Comparison of ENCODE assay signal across 21 mouse cellular contexts in the genomic region with DNA sequence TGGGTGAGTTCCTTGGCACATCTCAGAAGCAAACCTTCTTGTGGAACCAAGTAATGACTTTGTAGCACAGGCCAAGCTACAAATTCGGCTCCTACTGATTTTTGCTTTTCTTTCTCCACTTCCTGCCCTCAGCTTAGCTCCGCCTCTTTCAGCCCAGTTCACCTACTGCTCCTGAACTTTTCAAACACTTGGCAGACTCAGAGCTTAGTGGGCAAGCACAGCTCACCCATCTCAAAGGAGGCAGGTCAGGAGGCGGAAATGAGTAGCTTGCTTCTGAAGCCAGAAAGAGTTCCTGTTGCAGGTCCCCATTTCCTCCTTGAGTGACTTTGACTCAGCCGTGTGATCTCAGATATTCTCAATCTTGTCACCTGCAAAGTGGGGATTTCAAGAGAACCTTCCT.
DNase-seq lines count a peak whose midpoint lies in the region; ATAC-seq lines count a peak whose summit lies in the region.
"Had no signal": no experiment of that assay in that cellular context is flagged by ENCODE, and none has a peak within 500 bp of the region (broad histone marks: within the 10 kb centered on the region; RNA-seq: fewer than 3 reads in every experiment).

No protein-coding gene starts in this region.

- H3K9ac ChIP-seq in kidney, embryonic 15.5 days, result no peak overlapping the region
- H3K9ac ChIP-seq: hindbrain, embryonic 15.5 days; intestine, embryonic 15.5 days; limb, embryonic 15.5 days; liver, embryonic 15.5 days; midbrain, embryonic 13.5 days; neural tube, embryonic 15.5 days had no signal

- peaks cover 24% of the 10 kb centered on the region for H3K4me1 ChIP-seq in kidney, embryonic 15.5 days
- peaks cover 18% of the 10 kb centered on the region for H3K4me1 ChIP-seq in brown adipose tissue, adult 24 weeks (ENCODE audit: control insufficient read depth, insufficient read depth, insufficient read length, low read length)
- H3K4me1 ChIP-seq: hindbrain, embryonic 15.5 days; intestine, embryonic 15.5 days; limb, embryonic 15.5 days; midbrain, embryonic 13.5 days had no signal

- H3K4me2 ChIP-seq in kidney, embryonic 15.5 days, result no peak overlapping the region
- H3K4me2 ChIP-seq: hindbrain, embryonic 15.5 days; intestine, embryonic 15.5 days; limb, embryonic 15.5 days; liver, embryonic 15.5 days; midbrain, embryonic 13.5 days; neural tube, embryonic 15.5 days had no signal

- H3K27ac ChIP-seq in kidney, embryonic 15.5 days, result no peak overlapping the region
- H3K27ac ChIP-seq in brown adipose tissue, adult 24 weeks (replicated peaks; ENCODE audit: low read depth, low read length), result peak overlapping the region; percentile 98
- H3K27ac ChIP-seq: embryonic facial prominence, embryonic 10.5 days; heart, embryonic 10.5 days; hindbrain, embryonic 15.5 days; intestine, embryonic 15.5 days; limb, embryonic 15.5 days; liver, embryonic 15.5 days; midbrain, embryonic 13.5 days; neural tube, embryonic 15.5 days had no signal

- no peak for ATAC-seq in kidney, embryonic 15.5 days (replicated peaks; ENCODE audit: low FRiP score)
- ATAC-seq: intestine, embryonic 15.5 days; midbrain, embryonic 13.5 days had no signal

- no peaks in the 10 kb centered on the region for H3K36me3 ChIP-seq in kidney, embryonic 15.5 days
- H3K36me3 ChIP-seq: embryonic facial prominence, embryonic 10.5 days; heart, embryonic 10.5 days; hindbrain, embryonic 15.5 days; intestine, embryonic 15.5 days; limb, embryonic 15.5 days; liver, embryonic 15.5 days; midbrain, embryonic 13.5 days; neural tube, embryonic 15.5 days had no signal

- 67% methylated on average over 4 of the region's 4 CpGs for WGBS in kidney, embryonic 15.5 days

- peak; percentile 12 for DNase-seq in adrenal gland, adult 8-10 months
- DNase-seq in adrenal gland, adult 18-20 months (ENCODE audit: low spot score in 2 of 2), result no peak
- peak; percentile 8 for DNase-seq in kidney, adult 18-20 months
- peak; percentile 29 to 65 for DNase-seq in kidney, postnatal 25 days
- no peak for DNase-seq in spleen, adult 18-20 months
- DNase-seq in thymus, adult 18-20 months, result no peak
- DNase-seq: cerebellum, adult 18-20 months; cerebellum, postnatal 36 days; heart, postnatal 14 days; right cerebral cortex, postnatal 25 days had no signal

- H3K27me3 ChIP-seq in kidney, embryonic 15.5 days, result peaks cover 63% of the 10 kb centered on the region
- H3K27me3 ChIP-seq: CH12.LX; hindbrain, embryonic 15.5 days; intestine, embryonic 15.5 days; liver, embryonic 15.5 days had no signal

- no peak overlapping the region for H3K4me3 ChIP-seq in kidney, embryonic 15.5 days (replicated peaks)
- no peak overlapping the region for H3K4me3 ChIP-seq in brown adipose tissue, adult 24 weeks (ENCODE audit: insufficient read depth, low read depth, low read length)
- H3K4me3 ChIP-seq: embryonic facial prominence, embryonic 10.5 days; heart, embryonic 10.5 days; hindbrain, embryonic 15.5 days; intestine, embryonic 15.5 days; limb, embryonic 15.5 days; liver, embryonic 15.5 days; midbrain, embryonic 13.5 days; neural tube, embryonic 15.5 days had no signal

- no peaks in the 10 kb centered on the region for H3K9me3 ChIP-seq in kidney, embryonic 15.5 days (replicated peaks)
- H3K9me3 ChIP-seq: embryonic facial prominence, embryonic 10.5 days; heart, embryonic 10.5 days; hindbrain, embryonic 15.5 days; intestine, embryonic 15.5 days; limb, embryonic 15.5 days; liver, embryonic 15.5 days; midbrain, embryonic 13.5 days; neural tube, embryonic 15.5 days had no signal

Comparison
In these comparisons a context has a peak if more than half of its experiments do, and no peak if none do; other contexts are left out.
1. DNase-seq: peak in adrenal gland, adult 8-10 months (single experiment), kidney, adult 18-20 months (single experiment) and kidney, postnatal 25 days (2 of 2); none in adrenal gland, adult 18-20 months (0 of 2), spleen, adult 18-20 months (0 of 2) and thymus, adult 18-20 months (0 of 2).